Mouse (Mus musculus) liver, postnatal 0 days (tissue): ENCODE results near the gene Cln5. TPM values are rescaled to one million over a fixed set of nuclear protein-coding genes. Genes with fewer than 3 reads are reported as not detected.
A peak's percentile ranks its signal among the peaks of the same experiment; 100 is the strongest.

ENCODE experiments used
- ATAC-seq: fragments of 200-750 bp; cut with Nextera tagmentation; 2 replicates; pipeline ENCODE4 v1.8.0; 2017; ENCODE audit warnings: mild to moderate bottlenecking, moderate library complexity
- DNase-seq: peaks from one replicate; pipeline ENCODE4 v3.0.0-alpha.2; 2016
- H3K27ac ChIP-seq: fragments of 300-500 bp; sonication (generic); 2 replicates; pipeline ENCODE4 v1.5.1; 2014; ENCODE audit warnings: antibody characterized with exemption, moderate library complexity, mild to moderate bottlenecking, low read depth
- H3K27me3 ChIP-seq: fragments of 300-500 bp; sonication (generic); 2 replicates; pipeline ENCODE4 v1.6.1; 2014; ENCODE audit warnings: low read length, control low read depth, mixed read lengths; ENCODE audit not compliant: insufficient read depth
- H3K36me3 ChIP-seq: fragments of 300-500 bp; sonication (generic); replicated peaks from 2 replicates; pipeline ENCODE4 v1.6.1; 2014; ENCODE audit warnings: mild to moderate bottlenecking, control low read depth, low read length, moderate library complexity, mixed read lengths; ENCODE audit not compliant: insufficient read depth
- H3K4me1 ChIP-seq: fragments of 300-500 bp; sonication (generic); 2 replicates; pipeline ENCODE4 v1.6.1; 2014; ENCODE audit warnings: antibody characterized with exemption, mild to moderate bottlenecking, control low read depth; ENCODE audit not compliant: insufficient read depth
- H3K4me2 ChIP-seq: fragments of 300-500 bp; sonication (generic); 2 replicates; pipeline ENCODE4 v1.6.1; 2014; ENCODE audit warnings: low read depth, mild to moderate bottlenecking, low read length, moderate library complexity, mixed read lengths
- H3K4me3 ChIP-seq: fragments of 300-500 bp; sonication (generic); 2 replicates; pipeline ENCODE4 v1.5.1; 2014; ENCODE audit warnings: low read depth, low read length
- H3K9ac ChIP-seq: fragments of 300-500 bp; sonication (generic); replicated peaks from 2 replicates; pipeline ENCODE4 v1.6.1; 2014; ENCODE audit warnings: mild to moderate bottlenecking, moderate library complexity
- H3K9me3 ChIP-seq: fragments of 300-500 bp; sonication (generic); 2 replicates; pipeline ENCODE4 v1.6.1; 2016; ENCODE audit warnings: mild to moderate bottlenecking, control low read depth, low read length, mixed read lengths
- CTCF ChIP-seq: sonication (generic); IDR thresholded peaks from 2 replicates; pipeline ENCODE4 v1.5.1; 2016; ENCODE audit warnings: antibody characterized with exemption, low read depth
- EP300 ChIP-seq: IDR thresholded peaks from 2 replicates; pipeline ENCODE4 v1.6.1; 2016; ENCODE audit warnings: antibody characterized with exemption, low read depth, mild to moderate bottlenecking
- whole genome bisulfite sequencing: fragments of 180-500 bp; shearing (Covaris S2); extraction: QIAGEN DNeasy Blood & Tissue Kit; methylation state at CpG from one replicate; pipeline ENCODE4 v1.1.7; 2014; ENCODE audit not compliant: insufficient replicate concordance; 5-methylcytosine and 5-hydroxymethylcytosine counted together
- polyA plus RNA-seq: library from polyadenylated mRNA; unstranded; fragments of >200 nt; fragmentation: Nextera tagmentation; extraction: Ambion mirVana; gene quantifications from 2 replicates; pipeline ENCODE4 v1.2.1, GENCODE M21; 2015

Cln5 gene
- polyA plus RNA-seq, 1 experiment from 2014 or later = 15.2 TPM

DNA sequence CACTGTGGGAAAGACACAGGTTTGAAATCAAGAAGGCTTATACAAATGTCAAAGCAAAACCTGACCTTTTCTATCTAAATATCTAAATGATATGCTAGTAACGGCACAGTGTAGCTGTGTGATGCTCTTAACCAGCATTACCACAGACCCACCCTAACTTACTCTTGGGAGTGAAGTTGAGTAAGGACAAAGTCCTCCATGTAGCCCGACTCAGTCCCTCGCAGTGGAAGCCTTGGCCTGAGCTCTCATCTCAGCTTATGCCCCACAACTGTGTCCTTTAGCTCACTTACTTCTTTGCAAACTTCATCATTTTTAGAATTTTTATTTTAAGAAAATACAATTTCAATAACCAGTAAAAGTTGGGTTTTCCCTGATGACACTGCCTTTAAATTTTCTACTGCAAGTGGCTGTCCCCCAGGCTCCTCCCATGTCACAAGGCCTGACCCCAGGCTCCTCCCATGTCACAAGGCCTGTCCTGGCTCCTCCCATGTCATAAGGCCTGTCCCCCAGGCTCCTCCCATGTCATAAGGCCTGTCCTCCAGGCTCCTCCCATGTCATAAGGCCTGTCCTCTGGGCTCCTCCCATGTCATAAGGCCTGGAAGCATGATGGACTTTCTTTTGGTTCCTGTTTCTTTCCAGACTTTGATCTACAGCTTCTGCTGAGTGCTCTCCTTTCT is 45.1 kb downstream of the Cln5 start:
- no peak for TF ChIP-seq CTCF
- TF ChIP-seq EP300 = no peak
- ATAC-seq (peak; percentile 54), DNase-seq (peak; percentile 35)
- no peaks in the 10 kb centered on the region for H3K9me3 ChIP-seq
- no peak overlapping the region for H3K27ac ChIP-seq
- peaks cover 30% of the 10 kb centered on the region for H3K36me3 ChIP-seq
- WGBS = 88% methylated on average over 3 of the region's 3 CpGs
- no peaks in the 10 kb centered on the region for H3K4me1 ChIP-seq
- no peak overlapping the region for H3K4me2 ChIP-seq
- no peaks in the 10 kb centered on the region for H3K27me3 ChIP-seq
- no peak overlapping the region for H3K4me3 ChIP-seq
- no peak overlapping the region for H3K9ac ChIP-seq

DNA sequence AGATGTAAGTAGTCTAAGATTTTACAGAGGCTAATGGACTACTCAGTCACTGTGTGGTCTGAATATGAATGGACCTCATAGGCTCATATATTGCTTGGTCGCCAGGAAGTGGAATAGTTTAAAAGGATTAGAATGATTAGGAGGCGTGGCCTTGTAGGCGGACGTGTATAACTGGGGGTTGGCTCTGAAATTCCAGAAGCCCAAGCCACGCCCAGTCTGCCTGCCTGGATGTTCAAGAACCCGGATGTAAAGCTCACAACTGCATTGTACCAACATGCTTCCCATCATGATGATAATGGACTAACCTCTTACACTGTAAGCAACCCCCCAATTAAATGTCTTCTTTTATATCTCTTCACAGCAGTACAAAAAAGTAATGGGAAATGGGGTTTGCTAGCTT is 55.7 kb downstream of the Cln5 start:
- Histone ChIP-seq H3K36me3 (peaks cover 50% of the 10 kb centered on the region), H3K27ac (no peak overlapping the region), H3K4me2 (no peak overlapping the region), H3K4me1 (no peaks in the 10 kb centered on the region), H3K27me3 (no peaks in the 10 kb centered on the region), H3K9ac (no peak overlapping the region), H3K4me3 (no peak overlapping the region), H3K9me3 (no peaks in the 10 kb centered on the region)
- 82% methylated on average over 6 of the region's 6 CpGs for WGBS
- no peak for ATAC-seq
- DNase-seq = no peak
- TF ChIP-seq EP300 = no peak
- no peak for TF ChIP-seq CTCF

Other genes starting within 250 kb of the Cln5 start
- 2.6 and 3.4 TPM in 2 replicates for gene Kctd12, start 87.6 kb upstream of the Cln5 start, polyA plus RNA-seq
- gene Acod1, start 23.2 kb upstream of the Cln5 start, polyA plus RNA-seq = 0.09 TPM in 1 of 2 replicates, not detected in the other
- 10.2 and 10.7 TPM in 2 replicates for gene Fbxl3, start 29.4 kb downstream of the Cln5 start, polyA plus RNA-seq